23 mouse cellular contexts compared by ENCODE assay signal in genomic region chr5:72498271-72498670, GRCm38 (mm10). TPM values are rescaled to one million over a fixed set of nuclear protein-coding genes. Genes with fewer than 3 reads are reported as not detected.
A peak's percentile ranks its signal among the peaks of the same experiment; 100 is the strongest.
DNase-seq lines count a peak whose midpoint lies in the region; ATAC-seq lines count a peak whose summit lies in the region.
"Had no signal": no experiment of that assay in that cellular context is flagged by ENCODE, and none has a peak within 500 bp of the region (broad histone marks: within the 10 kb centered on the region; RNA-seq: fewer than 3 reads in every experiment).

No protein-coding gene starts in this region.

- H3K4me3 ChIP-seq in midbrain, embryonic 11.5 days (ENCODE audit: low read depth, low read length): no peak overlapping the region
- H3K4me3 ChIP-seq: embryonic facial prominence, embryonic 10.5 days; forebrain, embryonic 15.5 days; heart, embryonic 13.5 days; intestine, embryonic 15.5 days; midbrain, embryonic 15.5 days; neural tube, embryonic 12.5 days had no signal

- H3K9ac ChIP-seq in midbrain, embryonic 11.5 days (ENCODE audit: low read length): no peak overlapping the region
- H3K9ac ChIP-seq: forebrain, embryonic 15.5 days; heart, embryonic 13.5 days; intestine, embryonic 15.5 days; liver, embryonic 14.5 days; midbrain, embryonic 15.5 days; neural tube, embryonic 12.5 days had no signal

- WGBS in midbrain, embryonic 11.5 days: 77% methylated on average over 10 of the region's 10 CpGs

- H3K4me2 ChIP-seq in midbrain, embryonic 11.5 days: no peak overlapping the region
- H3K4me2 ChIP-seq: forebrain, embryonic 15.5 days; heart, embryonic 13.5 days; intestine, embryonic 15.5 days; midbrain, embryonic 15.5 days; neural tube, embryonic 12.5 days had no signal

- no peak for ATAC-seq in midbrain, embryonic 11.5 days (ENCODE audit: low FRiP score)
- ATAC-seq: forebrain, embryonic 15.5 days; hindbrain, embryonic 16.5 days; intestine, embryonic 15.5 days; midbrain, embryonic 15.5 days had no signal

- peaks cover under 1% of the 10 kb centered on the region; the same call in 1 of the 2 replicates for H3K4me1 ChIP-seq in midbrain, embryonic 11.5 days (ENCODE audit: control insufficient read depth, insufficient read depth, low read length)
- H3K4me1 ChIP-seq: intestine, embryonic 15.5 days had no signal

- no peak overlapping the region for H3K27ac ChIP-seq in midbrain, embryonic 11.5 days (ENCODE audit: low read depth, low read length)
- H3K27ac ChIP-seq: embryonic facial prominence, embryonic 10.5 days; forebrain, embryonic 15.5 days; heart, embryonic 13.5 days; intestine, embryonic 15.5 days; liver, embryonic 14.5 days; midbrain, embryonic 15.5 days; neural tube, embryonic 12.5 days had no signal

- H3K9me3 ChIP-seq in midbrain, embryonic 11.5 days (ENCODE audit: control insufficient read depth, low read length): no peaks in the 10 kb centered on the region
- H3K9me3 ChIP-seq: embryonic facial prominence, embryonic 10.5 days; forebrain, embryonic 15.5 days; heart, embryonic 13.5 days; intestine, embryonic 15.5 days; midbrain, embryonic 15.5 days; neural tube, embryonic 12.5 days had no signal

- H3K36me3 ChIP-seq in midbrain, embryonic 11.5 days (ENCODE audit: control insufficient read depth, insufficient read depth, low read length): no peaks in the 10 kb centered on the region
- H3K36me3 ChIP-seq: embryonic facial prominence, embryonic 10.5 days; forebrain, embryonic 15.5 days; heart, embryonic 13.5 days; intestine, embryonic 15.5 days; midbrain, embryonic 15.5 days; neural tube, embryonic 12.5 days had no signal

- peak; percentile 10 for DNase-seq in adrenal gland, postnatal 14 days
- DNase-seq in adrenal gland, postnatal 25 days: no peak
- peak; percentile 37 for DNase-seq in kidney, adult 18-20 months
- no peak for DNase-seq in kidney, postnatal 4 days
- DNase-seq in adipocyte (ENCODE audit: low spot score): peak; percentile 19
- DNase-seq in kidney, postnatal 36 days: peak; percentile 52 to 63
- DNase-seq in midbrain, embryonic 11.5 days (ENCODE audit: low spot score, missing footprints): no peak
- DNase-seq: cerebellum, adult 11-12 months; cerebellum, postnatal 10 days; layer of hippocampus, postnatal 36 days; lung, postnatal 4 days; right cerebral cortex, postnatal 25 days; spleen, adult 18-20 months had no signal

- peaks cover 12% of the 10 kb centered on the region for H3K27me3 ChIP-seq in midbrain, embryonic 11.5 days (ENCODE audit: control insufficient read depth, insufficient read depth, low read length)

RNA-seq across cellular contexts. Expression of gene Corin, which starts 6.0 kb away (rescaled TPM):
- 0.11 and 0.26 TPM in 2 replicates for total RNA-seq in adrenal gland, postnatal 14 days (2021)
- not detected in 2 replicates for total RNA-seq in adrenal gland, postnatal 25 days (2021)
- polyA plus RNA-seq in midbrain, embryonic 11.5 days (2014; fragmentation: Nextera tagmentation; extraction: Ambion mirVana): 7.8 and 9.0 TPM in 2 replicates
- total RNA-seq: hematopoietic stem cell, adult 5-6 weeks; layer of hippocampus, postnatal 36 days; megakaryocyte-erythroid progenitor cell, adult 5-6 weeks had no signal

Comparison
In these comparisons a context has a peak if more than half of its experiments do, and no peak if none do; other contexts are left out.
1. DNase-seq: peak in adrenal gland, postnatal 14 days (single experiment), kidney, adult 18-20 months (single experiment), adipocyte (single experiment) and kidney, postnatal 36 days (2 of 2); none in adrenal gland, postnatal 25 days (single experiment), kidney, postnatal 4 days (0 of 2) and midbrain, embryonic 11.5 days (single experiment).